Mouse (Mus musculus): ENCODE measurements at regions not wholly inside any gene's neighbourhood (a gene's known extent, or its start where the extent isn't known, plus 50 kb on each side); places are given as distances from the start of the nearest gene placed in this dataset.
A peak's percentile ranks its signal among the peaks of the same experiment; 100 is the strongest.

- Histone ChIP-seq H3K4me1 (ENCODE audit: control insufficient read depth, insufficient read depth, low read length) (no peaks in the 10 kb centered on the region), H3K9me3 (ENCODE audit: control insufficient read depth, low read length) (no peaks in the 10 kb centered on the region), H3K27ac (replicated peaks; ENCODE audit: low read depth, low read length) (no peak overlapping the region), H3K36me3 (ENCODE audit: control insufficient read depth, insufficient read depth, low read length) (no peaks in the 10 kb centered on the region), H3K9ac (replicated peaks; ENCODE audit: low read length) (no peak overlapping the region), H3K27me3 (ENCODE audit: control insufficient read depth, insufficient read depth, low read length) (no peaks in the 10 kb centered on the region), H3K4me2 (ENCODE audit: low read length) (no peak overlapping the region), H3K4me3 (replicated peaks; ENCODE audit: low read depth, low read length) (no peak overlapping the region)
- DNase-seq (no peak), ATAC-seq (ENCODE audit: low FRiP score, low TSS enrichment) (no peak)
- WGBS: 91% methylated on average over 6 of the region's 6 CpGs
Measured at GRCm38 (mm10) chr9:112983353-112983752, 724.7 kb downstream of the Pdcd6ip start.

GRCm38 (mm10) chr9:112951567-112951966, 715.8 kb upstream of the Arpp21 start:
- Histone ChIP-seq H3K9ac (replicated peaks; ENCODE audit: low read length) (no peak overlapping the region), H3K4me2 (ENCODE audit: low read length) (no peak overlapping the region), H3K4me1 (ENCODE audit: control insufficient read depth, insufficient read depth, low read length) (no peaks in the 10 kb centered on the region), H3K4me3 (replicated peaks; ENCODE audit: low read depth, low read length) (no peak overlapping the region), H3K27me3 (ENCODE audit: control insufficient read depth, insufficient read depth, low read length) (no peaks in the 10 kb centered on the region), H3K27ac (replicated peaks; ENCODE audit: low read depth, low read length) (no peak overlapping the region), H3K9me3 (ENCODE audit: control insufficient read depth, low read length) (no peaks in the 10 kb centered on the region), H3K36me3 (ENCODE audit: control insufficient read depth, insufficient read depth, low read length) (no peaks in the 10 kb centered on the region)
- 84% methylated on average over 1 of the region's 1 CpGs for WGBS
- DNase-seq: no peak
- no peak for ATAC-seq (ENCODE audit: low FRiP score, low TSS enrichment)

GRCm38 (mm10) chr9:112950056-112950455, 714.3 kb upstream of the Arpp21 start:
- no peaks in the 10 kb centered on the region for H3K27me3 ChIP-seq (ENCODE audit: control insufficient read depth, insufficient read depth, low read length)
- no peaks in the 10 kb centered on the region for H3K9me3 ChIP-seq (ENCODE audit: control insufficient read depth, low read length)

GRCm38 (mm10) chr9:112938781-112939180, 703.0 kb upstream of the Arpp21 start:
- ATAC-seq (ENCODE audit: low FRiP score, low TSS enrichment) (no peak), DNase-seq (no peak)
- no peak overlapping the region for H3K4me3 ChIP-seq (replicated peaks; ENCODE audit: low read depth, low read length)
- H3K27ac ChIP-seq (replicated peaks; ENCODE audit: low read depth, low read length): no peak overlapping the region
- H3K27me3 ChIP-seq (ENCODE audit: control insufficient read depth, insufficient read depth, low read length): no peaks in the 10 kb centered on the region
- H3K9ac ChIP-seq (replicated peaks; ENCODE audit: low read length): no peak overlapping the region
- H3K36me3 ChIP-seq (ENCODE audit: control insufficient read depth, insufficient read depth, low read length): no peaks in the 10 kb centered on the region
- H3K9me3 ChIP-seq (ENCODE audit: control insufficient read depth, low read length): no peaks in the 10 kb centered on the region
- H3K4me1 ChIP-seq (ENCODE audit: control insufficient read depth, insufficient read depth, low read length): no peaks in the 10 kb centered on the region
- no peak overlapping the region for H3K4me2 ChIP-seq (ENCODE audit: low read length)

More at GRCm38 (mm10) chr9:112950056-112950455, 714.3 kb upstream of the Arpp21 start:
- H3K9ac ChIP-seq (replicated peaks; ENCODE audit: low read length): no peak overlapping the region
- H3K4me1 ChIP-seq (ENCODE audit: control insufficient read depth, insufficient read depth, low read length): no peaks in the 10 kb centered on the region
- H3K27ac ChIP-seq (replicated peaks; ENCODE audit: low read depth, low read length): no peak overlapping the region
- 78% methylated on average over 2 of the region's 2 CpGs for WGBS
- no peak overlapping the region for H3K4me3 ChIP-seq (replicated peaks; ENCODE audit: low read depth, low read length)
- ATAC-seq (ENCODE audit: low FRiP score, low TSS enrichment) (no peak), DNase-seq (no peak)
- no peak overlapping the region for H3K4me2 ChIP-seq (ENCODE audit: low read length)
- no peaks in the 10 kb centered on the region for H3K36me3 ChIP-seq (ENCODE audit: control insufficient read depth, insufficient read depth, low read length)

- Histone ChIP-seq H3K4me2 (ENCODE audit: low read length) (no peak overlapping the region), H3K9ac (replicated peaks; ENCODE audit: low read length) (no peak overlapping the region), H3K36me3 (ENCODE audit: control insufficient read depth, insufficient read depth, low read length) (no peaks in the 10 kb centered on the region), H3K4me3 (replicated peaks; ENCODE audit: low read depth, low read length) (no peak overlapping the region), H3K27me3 (ENCODE audit: control insufficient read depth, insufficient read depth, low read length) (no peaks in the 10 kb centered on the region), H3K4me1 (ENCODE audit: control insufficient read depth, insufficient read depth, low read length) (no peaks in the 10 kb centered on the region), H3K9me3 (ENCODE audit: control insufficient read depth, low read length) (no peaks in the 10 kb centered on the region), H3K27ac (replicated peaks; ENCODE audit: low read depth, low read length) (no peak overlapping the region)
- no peak for DNase-seq
- no peak for ATAC-seq (ENCODE audit: low FRiP score, low TSS enrichment)
- 90% methylated on average over 6 of the region's 6 CpGs for WGBS
Measured at GRCm38 (mm10) chr9:112909311-112910101, 673.8 kb upstream of the Arpp21 start.

GRCm38 (mm10) chr9:112905955-112906354, 670.2 kb upstream of the Arpp21 start:
- no peak overlapping the region for H3K9ac ChIP-seq (replicated peaks; ENCODE audit: low read length)
- H3K4me2 ChIP-seq (ENCODE audit: low read length): no peak overlapping the region
- ATAC-seq (ENCODE audit: low FRiP score, low TSS enrichment) (no peak), DNase-seq (no peak)
- no peaks in the 10 kb centered on the region for H3K27me3 ChIP-seq (ENCODE audit: control insufficient read depth, insufficient read depth, low read length)
- H3K4me3 ChIP-seq (replicated peaks; ENCODE audit: low read depth, low read length): no peak overlapping the region
- H3K36me3 ChIP-seq (ENCODE audit: control insufficient read depth, insufficient read depth, low read length): no peaks in the 10 kb centered on the region
- no peak overlapping the region for H3K27ac ChIP-seq (replicated peaks; ENCODE audit: low read depth, low read length)
- 88% methylated on average over 6 of the region's 6 CpGs for WGBS
- H3K9me3 ChIP-seq (ENCODE audit: control insufficient read depth, low read length): no peaks in the 10 kb centered on the region
- no peaks in the 10 kb centered on the region for H3K4me1 ChIP-seq (ENCODE audit: control insufficient read depth, insufficient read depth, low read length)

GRCm38 (mm10) chr9:112864921-112865320, 629.2 kb upstream of the Arpp21 start:
- peaks cover 10% of the 10 kb centered on the region; the same call in 1 of the 2 replicates for H3K4me1 ChIP-seq (ENCODE audit: control insufficient read depth, insufficient read depth, low read length)
- H3K36me3 ChIP-seq (ENCODE audit: control insufficient read depth, insufficient read depth, low read length): no peaks in the 10 kb centered on the region
- H3K9me3 ChIP-seq (ENCODE audit: control insufficient read depth, low read length): no peaks in the 10 kb centered on the region
- no peak overlapping the region for H3K9ac ChIP-seq (replicated peaks; ENCODE audit: low read length)
- H3K27me3 ChIP-seq (ENCODE audit: control insufficient read depth, insufficient read depth, low read length): 0 out of 2 replicates have a peak, but pooled peaks cover 5% of the 10 kb centered on the region
- H3K4me3 ChIP-seq (replicated peaks; ENCODE audit: low read depth, low read length): no peak overlapping the region
- H3K4me2 ChIP-seq (ENCODE audit: low read length): no peak overlapping the region
- ATAC-seq (ENCODE audit: low FRiP score, low TSS enrichment): no peak
- no peak overlapping the region for H3K27ac ChIP-seq (replicated peaks; ENCODE audit: low read depth, low read length)
- DNase-seq: no peak
- WGBS: 79% methylated on average over 1 of the region's 1 CpGs

- Histone ChIP-seq H3K4me2 (ENCODE audit: low read length) (no peak overlapping the region), H3K27me3 (ENCODE audit: control insufficient read depth, insufficient read depth, low read length) (0 out of 2 replicates have a peak, but pooled peaks cover 5% of the 10 kb centered on the region), H3K27ac (replicated peaks; ENCODE audit: low read depth, low read length) (no peak overlapping the region), H3K9me3 (ENCODE audit: control insufficient read depth, low read length) (no peaks in the 10 kb centered on the region), H3K4me3 (replicated peaks; ENCODE audit: low read depth, low read length) (no peak overlapping the region), H3K9ac (replicated peaks; ENCODE audit: low read length) (no peak overlapping the region), H3K4me1 (ENCODE audit: control insufficient read depth, insufficient read depth, low read length) (peaks cover 10% of the 10 kb centered on the region; the same call in 1 of the 2 replicates), H3K36me3 (ENCODE audit: control insufficient read depth, insufficient read depth, low read length) (no peaks in the 10 kb centered on the region)
- WGBS: 16% methylated on average over 8 of the region's 8 CpGs
- DNase-seq (peak; percentile 37), ATAC-seq (ENCODE audit: low FRiP score, low TSS enrichment) (no peak)
Measured at GRCm38 (mm10) chr9:112861136-112861535, 625.4 kb upstream of the Arpp21 start.

- no peak overlapping the region for H3K27ac ChIP-seq (replicated peaks; ENCODE audit: low read depth, low read length)
- peaks cover 10% of the 10 kb centered on the region; the same call in 1 of the 2 replicates for H3K4me1 ChIP-seq (ENCODE audit: control insufficient read depth, insufficient read depth, low read length)
- no peaks in the 10 kb centered on the region for H3K9me3 ChIP-seq (ENCODE audit: control insufficient read depth, low read length)
- H3K4me3 ChIP-seq (replicated peaks; ENCODE audit: low read depth, low read length): no peak overlapping the region
- ATAC-seq (ENCODE audit: low FRiP score, low TSS enrichment) (no peak), DNase-seq (peak; percentile 64)
- no peak overlapping the region for H3K4me2 ChIP-seq (ENCODE audit: low read length)
- H3K27me3 ChIP-seq (ENCODE audit: control insufficient read depth, insufficient read depth, low read length): 0 out of 2 replicates have a peak, but pooled peaks cover 5% of the 10 kb centered on the region
- 86% methylated on average over 3 of the region's 3 CpGs for WGBS
- H3K9ac ChIP-seq (replicated peaks; ENCODE audit: low read length): no peak overlapping the region
- no peaks in the 10 kb centered on the region for H3K36me3 ChIP-seq (ENCODE audit: control insufficient read depth, insufficient read depth, low read length)
Measured at GRCm38 (mm10) chr9:112860307-112860893, 624.7 kb upstream of the Arpp21 start.

Measured in midbrain, embryonic 14.5 days (tissue).